Mouse (Mus musculus) heart, embryonic 11.5 days (tissue): ENCODE measurements around the gene Gm29106. TPM values are rescaled to one million over a fixed set of nuclear protein-coding genes. Genes with fewer than 3 reads are reported as not detected.
"Not testable (repeated sequence)": the region's sequence is repeated elsewhere in the genome, so short reads cannot be mapped to it uniquely, and the experiment has no call there.

ENCODE experiments used
- ATAC-seq: fragments of 200-750 bp; cut with Nextera tagmentation; replicated peaks from 2 replicates; pipeline ENCODE4 v1.8.0; 2017; ENCODE audit warnings: moderate library complexity; ENCODE audit not compliant: insufficient number of reproducible peaks, low FRiP score, low TSS enrichment
- H3K27ac ChIP-seq: fragments of 300-500 bp; sonication (generic); 2 replicates; pipeline ENCODE4 v1.5.1; 2014; ENCODE audit warnings: mild to moderate bottlenecking, low read depth, low read length
- H3K27me3 ChIP-seq: fragments of 300-500 bp; sonication (generic); 2 replicates; pipeline ENCODE4 v1.6.1; 2014; ENCODE audit warnings: mild to moderate bottlenecking, low read length, mixed read lengths; ENCODE audit not compliant: control insufficient read depth, insufficient read depth
- H3K36me3 ChIP-seq: fragments of 300-500 bp; sonication (generic); 2 replicates; pipeline ENCODE4 v1.6.1; 2014; ENCODE audit warnings: mild to moderate bottlenecking, low read length, moderate library complexity, mixed read lengths; ENCODE audit not compliant: control insufficient read depth, insufficient read depth
- H3K4me1 ChIP-seq: fragments of 300-500 bp; sonication (generic); 2 replicates; pipeline ENCODE4 v1.6.1; 2014; ENCODE audit warnings: low read length; ENCODE audit not compliant: control insufficient read depth, insufficient read depth
- H3K4me2 ChIP-seq: fragments of 300-500 bp; sonication (generic); 2 replicates; pipeline ENCODE4 v1.6.1; 2014; ENCODE audit warnings: mild to moderate bottlenecking, moderate library complexity
- H3K4me3 ChIP-seq: fragments of 300-500 bp; sonication (generic); 2 replicates; pipeline ENCODE4 v1.5.1; 2014; ENCODE audit warnings: low read depth, low read length
- H3K9ac ChIP-seq: fragments of 300-500 bp; sonication (generic); 2 replicates; pipeline ENCODE4 v1.6.1; 2014; ENCODE audit warnings: mild to moderate bottlenecking, low read depth, low read length, moderate library complexity
- H3K9me3 ChIP-seq: fragments of 300-500 bp; sonication (generic); replicated peaks from 2 replicates; pipeline ENCODE4 v1.6.1; 2016; ENCODE audit warnings: low read length; ENCODE audit not compliant: control insufficient read depth
- WGBS: fragments of 180-500 bp; shearing (Covaris S2); extraction: QIAGEN DNeasy Blood & Tissue Kit; methylation state at CpG from one replicate; pipeline ENCODE4 v1.1.7; 2014; ENCODE audit not compliant: insufficient replicate concordance; 5-methylcytosine and 5-hydroxymethylcytosine counted together
- polyA plus RNA-seq: library from polyadenylated mRNA; unstranded; fragments of >200 nt; fragmentation: Nextera tagmentation; extraction: Ambion mirVana; gene quantifications from 2 replicates; pipeline ENCODE4 v1.2.1, GENCODE M21; 2014

The Gm29106 gene
- 0.04 TPM in 1 of 2 replicates, not detected in the other for polyA plus RNA-seq

DNA sequence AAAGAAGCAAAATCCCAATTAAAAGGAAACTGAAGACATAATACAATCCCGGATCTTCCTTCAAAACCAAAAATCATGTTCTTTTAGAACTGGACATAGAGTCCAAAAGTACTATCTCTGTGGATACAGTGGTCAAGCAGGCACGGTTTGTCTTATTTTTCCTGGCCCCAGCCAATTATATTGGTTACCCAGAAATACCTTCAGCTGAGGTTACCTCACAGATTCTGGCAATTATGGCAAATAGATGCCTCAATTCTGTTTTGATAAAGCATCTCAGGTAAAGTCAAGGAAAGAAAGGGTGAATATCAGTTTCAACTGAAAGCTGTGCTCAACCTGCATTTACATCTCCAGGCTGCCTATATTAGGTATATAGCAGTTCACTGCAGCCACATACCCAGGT is at the start of gene Gm29106:
Gene Gm29106, plus strand, starts transcription at position 301 of the 400 bp plus-strand sequence.
- not testable (repeated sequence) for H3K4me1 ChIP-seq, H3K36me3 ChIP-seq, ATAC-seq, H3K27ac ChIP-seq, H3K4me2 ChIP-seq, H3K9ac ChIP-seq, H3K4me3 ChIP-seq, H3K9me3 ChIP-seq, H3K27me3 ChIP-seq
- WGBS: 63% methylated on average over 2 of the region's 2 CpGs

DNA sequence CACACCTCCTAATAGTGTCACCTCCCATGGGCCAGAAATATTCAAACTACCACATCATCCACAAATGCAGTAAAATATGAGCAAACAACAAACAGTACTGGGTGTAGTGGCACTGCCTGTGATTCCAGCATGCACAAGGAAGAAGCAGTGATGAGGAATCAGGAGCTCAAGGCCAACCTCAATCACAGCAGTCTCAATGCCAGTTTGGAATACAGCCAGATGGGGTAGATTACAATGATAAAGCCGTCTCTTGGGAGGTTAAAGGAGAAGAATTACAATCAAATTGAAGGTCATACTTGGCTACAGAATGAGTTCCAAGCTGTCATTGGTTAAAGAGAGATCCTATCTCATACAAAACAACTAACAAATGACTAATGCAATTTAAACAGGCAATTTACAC is 52.2 kb downstream of the Gm29106 start:
- WGBS: 69% methylated on average over 1 of the region's 1 CpGs
- H3K9ac ChIP-seq: no peak overlapping the region
- H3K9me3 ChIP-seq: no peaks in the 10 kb centered on the region
- no peak overlapping the region for H3K27ac ChIP-seq
- H3K4me2 ChIP-seq: no peak overlapping the region
- H3K4me1 ChIP-seq: no peaks in the 10 kb centered on the region
- H3K36me3 ChIP-seq: no peaks in the 10 kb centered on the region
- no peaks in the 10 kb centered on the region for H3K27me3 ChIP-seq
- no peak for ATAC-seq
- H3K4me3 ChIP-seq: no peak overlapping the region

DNA sequence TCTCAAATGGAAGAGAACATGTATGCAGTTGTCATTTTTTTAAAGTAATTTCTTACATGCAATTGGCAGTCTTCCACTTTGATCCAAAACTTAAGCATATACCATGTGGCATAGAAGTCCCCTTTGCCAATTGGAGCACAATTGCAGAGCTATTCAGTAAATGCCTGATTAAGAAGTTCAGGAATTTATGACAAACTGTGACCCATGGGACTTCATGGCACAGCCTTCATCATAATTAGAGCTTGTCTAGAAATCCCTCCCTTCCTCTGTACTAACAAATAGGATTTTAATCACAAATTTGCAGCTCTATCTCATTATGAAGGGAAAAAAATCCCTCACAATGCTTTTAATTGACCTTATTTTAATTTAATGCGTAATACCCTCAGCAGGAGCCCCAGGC is 59.7 kb downstream of the Gm29106 start:
- H3K9ac ChIP-seq: no peak overlapping the region
- no peak overlapping the region for H3K4me2 ChIP-seq
- H3K9me3 ChIP-seq: no peaks in the 10 kb centered on the region
- no peaks in the 10 kb centered on the region for H3K36me3 ChIP-seq
- H3K4me3 ChIP-seq: no peak overlapping the region
- H3K27ac ChIP-seq: no peak overlapping the region
- ATAC-seq: no peak
- no peaks in the 10 kb centered on the region for H3K27me3 ChIP-seq
- no peaks in the 10 kb centered on the region for H3K4me1 ChIP-seq
- 74% methylated on average over 1 of the region's 1 CpGs for WGBS

Other genes with a start within 250 kb of the Gm29106 start
- not detected in 2 replicates for gene Gm28168, start 248.5 kb upstream of the Gm29106 start, polyA plus RNA-seq
- not detected in 2 replicates for gene Gm7145, start 210.6 kb upstream of the Gm29106 start, polyA plus RNA-seq
- gene Tsn, start 135.2 kb downstream of the Gm29106 start, polyA plus RNA-seq: 225 and 226 TPM in 2 replicates
- gene Nifk, start 145.3 kb downstream of the Gm29106 start, polyA plus RNA-seq: 56.7 and 62.7 TPM in 2 replicates
- gene Clasp1, start 212.5 kb downstream of the Gm29106 start, polyA plus RNA-seq: 87.3 and 90.0 TPM in 2 replicates